Mouse (Mus musculus) ES-E14 (cell line): Measurements from ENCODE around the gene Dennd4b.

ENCODE experiments used
- CHD2 ChIP-seq: IDR thresholded peaks from 2 replicates; pipeline ENCODE4 v1.6.1; 2014; ENCODE audit warnings: mild to moderate bottlenecking, low read depth, low read length, inconsistent platforms
- HCFC1 ChIP-seq: IDR thresholded peaks from 2 replicates; pipeline ENCODE4 v1.6.1; 2012; ENCODE audit warnings: low read length, inconsistent platforms, borderline replicate concordance; ENCODE audit not compliant: insufficient read depth
- ZC3H11A ChIP-seq: IDR thresholded peaks from 2 replicates; pipeline ENCODE4 v1.6.1; 2012; ENCODE audit warnings: low read depth, mild to moderate bottlenecking, inconsistent platforms, low read length, borderline replicate concordance
- ZNF384 ChIP-seq: IDR thresholded peaks from 2 replicates; pipeline ENCODE4 v1.6.1; 2012; ENCODE audit warnings: low read depth, low read length, inconsistent platforms

DNA sequence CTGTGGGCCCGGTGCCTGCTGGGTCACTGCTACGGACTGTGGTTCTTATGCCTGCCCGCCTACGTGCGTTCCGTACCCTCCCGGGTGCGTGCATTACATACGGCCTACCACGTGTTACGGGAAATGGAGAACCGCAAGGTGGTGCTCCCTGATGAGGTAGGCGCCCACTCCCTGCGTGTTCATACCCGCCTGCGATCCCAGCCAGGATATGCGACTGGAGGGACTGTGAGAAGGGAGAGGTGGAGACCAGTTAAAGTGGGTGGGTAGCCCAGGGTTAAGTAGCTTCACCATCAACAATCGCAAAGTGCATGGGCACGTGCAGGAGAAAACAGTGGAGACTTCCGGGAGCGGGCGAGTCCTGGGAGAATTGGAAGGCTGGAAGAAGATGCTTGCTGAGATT is 8.9 kb downstream of the Dennd4b start:
- TF ChIP-seq CHD2 (no peak), ZC3H11A (no peak), ZNF384 (no peak), HCFC1 (no peak)
